Mouse (Mus musculus): ENCODE data around the gene Cdr2. TPM values are rescaled to one million over a fixed set of nuclear protein-coding genes. Genes with fewer than 3 reads are reported as not detected.
"Not testable (repeated sequence)": the region's sequence is repeated elsewhere in the genome, so short reads cannot be mapped to it uniquely, and the experiment has no call there.

Cdr2 gene
- polyA plus RNA-seq (2014; fragmentation: Nextera tagmentation; extraction: Ambion mirVana), result 18.7 and 21.0 TPM in 2 replicates

GRCm38 (mm10) chr7:120982200-120982841, at the start of gene Cdr2, which contains the start of gene Mfsd13b:
Gene Cdr2 (minus strand): TSS chr7:120982312.
Gene Mfsd13b (plus strand): TSS chr7:120982509.
- under 1% methylated on average over 46 of the region's 46 CpGs for WGBS
- Histone ChIP-seq H3K9ac (replicated peaks; ENCODE audit: low read depth, low read length) (peak within 1 kb of the TSS; percentile 70), H3K27me3 (ENCODE audit: control insufficient read depth, insufficient read depth, low read length) (no peaks in the 10 kb centered on the region), H3K9me3 (ENCODE audit: control insufficient read depth, low read length) (no peaks in the 10 kb centered on the region), H3K4me3 (ENCODE audit: low read depth, low read length) (peak within 1 kb of the TSS; percentile 89), H3K36me3 (ENCODE audit: control insufficient read depth, insufficient read depth, low read length) (no peaks in the 10 kb centered on the region), H3K4me2 (ENCODE audit: low read depth, low read length) (peak within 1 kb of the TSS; percentile 78), H3K4me1 (ENCODE audit: control insufficient read depth, insufficient read depth, low read length) (peaks cover 7% of the 10 kb centered on the region; the same call in 1 of the 2 replicates), H3K27ac (ENCODE audit: low read depth, low read length) (peak within 1 kb of the TSS; percentile 56)
- ATAC-seq (ENCODE audit: low read depth), result peak; percentile 97

- not testable (repeated sequence) for H3K36me3 ChIP-seq (ENCODE audit: control insufficient read depth, insufficient read depth, low read length); H3K9me3 ChIP-seq (ENCODE audit: control insufficient read depth, low read length); H3K4me3 ChIP-seq (ENCODE audit: low read depth, low read length); H3K27me3 ChIP-seq (ENCODE audit: control insufficient read depth, insufficient read depth, low read length); H3K9ac ChIP-seq (replicated peaks; ENCODE audit: low read depth, low read length); H3K27ac ChIP-seq (ENCODE audit: low read depth, low read length); ATAC-seq (ENCODE audit: low read depth); H3K4me2 ChIP-seq (ENCODE audit: low read depth, low read length); H3K4me1 ChIP-seq (ENCODE audit: control insufficient read depth, insufficient read depth, low read length)
Measured at GRCm38 (mm10) chr7:121029947-121030346, 47.8 kb upstream of the Cdr2 start.

GRCm38 (mm10) chr7:121026300-121026699, 44.2 kb upstream of the Cdr2 start:
- no peak overlapping the region for H3K27ac ChIP-seq (ENCODE audit: low read depth, low read length)
- no peaks in the 10 kb centered on the region for H3K27me3 ChIP-seq (ENCODE audit: control insufficient read depth, insufficient read depth, low read length)
- H3K4me1 ChIP-seq (ENCODE audit: control insufficient read depth, insufficient read depth, low read length), result no peaks in the 10 kb centered on the region
- no peaks in the 10 kb centered on the region for H3K9me3 ChIP-seq (ENCODE audit: control insufficient read depth, low read length)
- no peak overlapping the region for H3K9ac ChIP-seq (replicated peaks; ENCODE audit: low read depth, low read length)
- 58% methylated on average over 3 of the region's 3 CpGs for WGBS
- no peak overlapping the region for H3K4me3 ChIP-seq (ENCODE audit: low read depth, low read length)
- no peak for ATAC-seq (ENCODE audit: low read depth)
- no peak overlapping the region for H3K4me2 ChIP-seq (ENCODE audit: low read depth, low read length)
- H3K36me3 ChIP-seq (ENCODE audit: control insufficient read depth, insufficient read depth, low read length), result no peaks in the 10 kb centered on the region

GRCm38 (mm10) chr7:121025221-121026008, 43.3 kb upstream of the Cdr2 start:
- 87% methylated on average over 6 of the region's 6 CpGs for WGBS
- Histone ChIP-seq H3K27ac (ENCODE audit: low read depth, low read length) (no peak overlapping the region), H3K4me1 (ENCODE audit: control insufficient read depth, insufficient read depth, low read length) (no peaks in the 10 kb centered on the region), H3K4me2 (ENCODE audit: low read depth, low read length) (no peak overlapping the region), H3K9ac (replicated peaks; ENCODE audit: low read depth, low read length) (no peak overlapping the region), H3K36me3 (ENCODE audit: control insufficient read depth, insufficient read depth, low read length) (no peaks in the 10 kb centered on the region), H3K9me3 (ENCODE audit: control insufficient read depth, low read length) (no peaks in the 10 kb centered on the region), H3K4me3 (ENCODE audit: low read depth, low read length) (no peak overlapping the region), H3K27me3 (ENCODE audit: control insufficient read depth, insufficient read depth, low read length) (no peaks in the 10 kb centered on the region)
- no peak for ATAC-seq (ENCODE audit: low read depth)

GRCm38 (mm10) chr7:121020277-121020676, 38.2 kb upstream of the Cdr2 start:
- Histone ChIP-seq H3K27me3 (ENCODE audit: control insufficient read depth, insufficient read depth, low read length) (no peaks in the 10 kb centered on the region), H3K4me3 (ENCODE audit: low read depth, low read length) (no peak overlapping the region), H3K36me3 (ENCODE audit: control insufficient read depth, insufficient read depth, low read length) (no peaks in the 10 kb centered on the region), H3K27ac (ENCODE audit: low read depth, low read length) (no peak overlapping the region), H3K4me2 (ENCODE audit: low read depth, low read length) (no peak overlapping the region), H3K4me1 (ENCODE audit: control insufficient read depth, insufficient read depth, low read length) (no peaks in the 10 kb centered on the region), H3K9ac (replicated peaks; ENCODE audit: low read depth, low read length) (no peak overlapping the region), H3K9me3 (ENCODE audit: control insufficient read depth, low read length) (no peaks in the 10 kb centered on the region)
- no peak for ATAC-seq (ENCODE audit: low read depth)
- WGBS, result 43% methylated on average over 8 of the region's 8 CpGs

- Histone ChIP-seq H3K9ac (replicated peaks; ENCODE audit: low read depth, low read length) (no peak overlapping the region), H3K4me2 (ENCODE audit: low read depth, low read length) (no peak overlapping the region), H3K27me3 (ENCODE audit: control insufficient read depth, insufficient read depth, low read length) (no peaks in the 10 kb centered on the region), H3K36me3 (ENCODE audit: control insufficient read depth, insufficient read depth, low read length) (no peaks in the 10 kb centered on the region), H3K4me1 (ENCODE audit: control insufficient read depth, insufficient read depth, low read length) (no peaks in the 10 kb centered on the region), H3K9me3 (ENCODE audit: control insufficient read depth, low read length) (no peaks in the 10 kb centered on the region), H3K4me3 (ENCODE audit: low read depth, low read length) (no peak overlapping the region), H3K27ac (ENCODE audit: low read depth, low read length) (no peak overlapping the region)
- no peak for ATAC-seq (ENCODE audit: low read depth)
- WGBS, result 88% methylated on average over 3 of the region's 3 CpGs
Measured at GRCm38 (mm10) chr7:121018778-121019177, 36.7 kb upstream of the Cdr2 start.

- no peak overlapping the region for H3K9ac ChIP-seq (replicated peaks; ENCODE audit: low read depth, low read length)
- no peak overlapping the region for H3K4me3 ChIP-seq (ENCODE audit: low read depth, low read length)
- H3K9me3 ChIP-seq (ENCODE audit: control insufficient read depth, low read length), result no peaks in the 10 kb centered on the region
- no peaks in the 10 kb centered on the region for H3K27me3 ChIP-seq (ENCODE audit: control insufficient read depth, insufficient read depth, low read length)
- H3K4me1 ChIP-seq (ENCODE audit: control insufficient read depth, insufficient read depth, low read length), result no peaks in the 10 kb centered on the region
- H3K4me2 ChIP-seq (ENCODE audit: low read depth, low read length), result no peak overlapping the region
- no peak for ATAC-seq (ENCODE audit: low read depth)
- WGBS, result 90% methylated on average over 10 of the region's 10 CpGs
- H3K27ac ChIP-seq (ENCODE audit: low read depth, low read length), result no peak overlapping the region
- no peaks in the 10 kb centered on the region for H3K36me3 ChIP-seq (ENCODE audit: control insufficient read depth, insufficient read depth, low read length)
Measured at GRCm38 (mm10) chr7:121014486-121014885, 32.4 kb upstream of the Cdr2 start.

- 65% methylated on average over 10 of the region's 10 CpGs for WGBS
- Histone ChIP-seq H3K36me3 (ENCODE audit: control insufficient read depth, insufficient read depth, low read length) (no peaks in the 10 kb centered on the region), H3K9me3 (ENCODE audit: control insufficient read depth, low read length) (no peaks in the 10 kb centered on the region), H3K27me3 (ENCODE audit: control insufficient read depth, insufficient read depth, low read length) (no peaks in the 10 kb centered on the region), H3K4me1 (ENCODE audit: control insufficient read depth, insufficient read depth, low read length) (no peaks in the 10 kb centered on the region), H3K4me3 (ENCODE audit: low read depth, low read length) (no peak overlapping the region), H3K9ac (replicated peaks; ENCODE audit: low read depth, low read length) (no peak overlapping the region), H3K27ac (ENCODE audit: low read depth, low read length) (no peak overlapping the region), H3K4me2 (ENCODE audit: low read depth, low read length) (no peak overlapping the region)
- no peak for ATAC-seq (ENCODE audit: low read depth)
Measured at GRCm38 (mm10) chr7:121011794-121012689, 29.9 kb upstream of the Cdr2 start.

Data from neural tube, embryonic 14.5 days (tissue).